Mouse (Mus musculus): Measurements from ENCODE around the gene Ckap2. TPM values are rescaled to one million over a fixed set of nuclear protein-coding genes. Genes with fewer than 3 reads are reported as not detected.

Gene Ckap2
- total and polyA plus RNA-seq, 3 experiments, result 0.11 to 0.29 (median 0.21) TPM

GRCm38 (mm10) chr8:22209012-22209411 is 23.4 kb upstream of the Ckap2 start:
- Histone ChIP-seq H3K79me2 (replicated peaks; ENCODE audit: control insufficient read depth, insufficient read depth, low read length) (no peaks in the 10 kb centered on the region), H3K9ac (ENCODE audit: low read depth, low read length) (no peak overlapping the region), H3K4me3 (no peak overlapping the region), H3K4me1 (ENCODE audit: control insufficient read depth, insufficient read depth, low read length) (peaks cover 2% of the 10 kb centered on the region; the same call in 1 of the 2 replicates), H3K27me3 (ENCODE audit: control insufficient read depth, insufficient read depth, low read length) (no peaks in the 10 kb centered on the region), H3K36me3 (ENCODE audit: control insufficient read depth, insufficient read depth, low read length) (peaks cover 4% of the 10 kb centered on the region), H3K27ac (peak overlapping the region; percentile 36)
- DNase-seq, result peak in 1 of 2 experiments; percentile 45
- intact Hi-C loops (cut with DNase I), result loop anchor here (2.0 kb wide), 1 partner anchor 20 kb away; no protein-coding TSS in a partner anchor
- TF ChIP-seq EP300 (IDR thresholded peaks at IDR 0.05; ENCODE audit: insufficient read depth, low read depth, low read length) (peak; percentile 84; the same call in 1 of the 2 replicates), POLR2A (IDR thresholded peaks at IDR 0.05; ENCODE audit: insufficient read depth, low read depth, low read length) (peak; percentile 34; the same call in 1 of the 2 replicates), CTCF (IDR thresholded peaks at IDR 0.05) (no peak)
- 23% methylated on average over 5 of the region's 5 CpGs for WGBS

- no peak for TF ChIP-seq EP300 (IDR thresholded peaks at IDR 0.05; ENCODE audit: insufficient read depth, low read depth, low read length)
- TF ChIP-seq CTCF (IDR thresholded peaks at IDR 0.05), result no peak
- no peak for TF ChIP-seq POLR2A (IDR thresholded peaks at IDR 0.05; ENCODE audit: insufficient read depth, low read depth, low read length)
- intact Hi-C loops (cut with DNase I), result no loop called here
- H3K36me3 ChIP-seq (ENCODE audit: control insufficient read depth, insufficient read depth, low read length), result peaks cover 4% of the 10 kb centered on the region
- H3K4me3 ChIP-seq, result no peak overlapping the region
- no peak overlapping the region for H3K9ac ChIP-seq (ENCODE audit: low read depth, low read length)
- no peaks in the 10 kb centered on the region for H3K79me2 ChIP-seq (replicated peaks; ENCODE audit: control insufficient read depth, insufficient read depth, low read length)
- 46% methylated on average over 4 of the region's 4 CpGs for WGBS
- H3K27me3 ChIP-seq (ENCODE audit: control insufficient read depth, insufficient read depth, low read length), result no peaks in the 10 kb centered on the region
- peaks cover 2% of the 10 kb centered on the region; the same call in 1 of the 2 replicates for H3K4me1 ChIP-seq (ENCODE audit: control insufficient read depth, insufficient read depth, low read length)
- H3K27ac ChIP-seq, result peak overlapping the region; percentile 26; the same call in 1 of the 2 replicates
- no peak for DNase-seq
Measured at GRCm38 (mm10) chr8:22207535-22207934, 21.9 kb upstream of the Ckap2 start.

- DNase-seq, result no peak
- Histone ChIP-seq H3K27ac (no peak overlapping the region), H3K36me3 (ENCODE audit: control insufficient read depth, insufficient read depth, low read length) (no peaks in the 10 kb centered on the region), H3K79me2 (replicated peaks; ENCODE audit: control insufficient read depth, insufficient read depth, low read length) (peaks cover 4% of the 10 kb centered on the region), H3K9ac (ENCODE audit: low read depth, low read length) (no peak overlapping the region), H3K27me3 (ENCODE audit: control insufficient read depth, insufficient read depth, low read length) (no peaks in the 10 kb centered on the region), H3K4me3 (no peak overlapping the region), H3K4me1 (ENCODE audit: control insufficient read depth, insufficient read depth, low read length) (no peaks in the 10 kb centered on the region; the same call in 1 of the 2 replicates)
- intact Hi-C loops (cut with DNase I), result loop anchor here (10.0 kb wide), 1 partner anchor 105 kb away; no protein-coding TSS in a partner anchor
- TF ChIP-seq EP300 (IDR thresholded peaks at IDR 0.05; ENCODE audit: insufficient read depth, low read depth, low read length) (no peak), POLR2A (IDR thresholded peaks at IDR 0.05; ENCODE audit: insufficient read depth, low read depth, low read length) (no peak), CTCF (IDR thresholded peaks at IDR 0.05) (peak; percentile 37)
- 97% methylated on average over 8 of the region's 8 CpGs for WGBS
Measured at GRCm38 (mm10) chr8:22199481-22199880, 13.9 kb upstream of the Ckap2 start.

GRCm38 (mm10) chr8:22197914-22198313 is 12.3 kb upstream of the Ckap2 start:
- peaks cover 6% of the 10 kb centered on the region for H3K79me2 ChIP-seq (replicated peaks; ENCODE audit: control insufficient read depth, insufficient read depth, low read length)
- no peak for TF ChIP-seq EP300 (IDR thresholded peaks at IDR 0.05; ENCODE audit: insufficient read depth, low read depth, low read length)
- DNase-seq, result no peak
- H3K4me1 ChIP-seq (ENCODE audit: control insufficient read depth, insufficient read depth, low read length), result no peaks in the 10 kb centered on the region; the same call in 1 of the 2 replicates
- intact Hi-C loops (cut with DNase I), result loop anchor here (10.0 kb wide), 1 partner anchor 107 kb away; no protein-coding TSS in a partner anchor
- H3K27me3 ChIP-seq (ENCODE audit: control insufficient read depth, insufficient read depth, low read length), result no peaks in the 10 kb centered on the region
- 88% methylated on average over 6 of the region's 6 CpGs for WGBS
- no peak overlapping the region for H3K27ac ChIP-seq
- no peak overlapping the region for H3K4me3 ChIP-seq
- H3K9ac ChIP-seq (ENCODE audit: low read depth, low read length), result no peak overlapping the region
- H3K36me3 ChIP-seq (ENCODE audit: control insufficient read depth, insufficient read depth, low read length), result 0 out of 2 replicates have a peak, but pooled peaks cover 2% of the 10 kb centered on the region

GRCm38 (mm10) chr8:22193432-22194010 is 7.9 kb upstream of the Ckap2 start:
- intact Hi-C loops (cut with DNase I), result loop anchor here (1.0 to 10.0 kb wide), 4 partner anchors 35 to 204 kb away; partner anchors contain the start of gene Slc25a15
- H3K4me3 ChIP-seq, result peak overlapping the region; percentile 81
- H3K9ac ChIP-seq (ENCODE audit: low read depth, low read length), result peak overlapping the region; percentile 99
- no peaks in the 10 kb centered on the region; the same call in 1 of the 2 replicates for H3K4me1 ChIP-seq (ENCODE audit: control insufficient read depth, insufficient read depth, low read length)
- peak overlapping the region; percentile 99 for H3K27ac ChIP-seq
- H3K79me2 ChIP-seq (replicated peaks; ENCODE audit: control insufficient read depth, insufficient read depth, low read length), result peaks cover 6% of the 10 kb centered on the region
- 0 out of 2 replicates have a peak, but pooled peaks cover 2% of the 10 kb centered on the region for H3K36me3 ChIP-seq (ENCODE audit: control insufficient read depth, insufficient read depth, low read length)
- no peak for TF ChIP-seq CTCF (IDR thresholded peaks at IDR 0.05)
- no peak for TF ChIP-seq POLR2A (IDR thresholded peaks at IDR 0.05; ENCODE audit: insufficient read depth, low read depth, low read length)
- no peak for TF ChIP-seq EP300 (IDR thresholded peaks at IDR 0.05; ENCODE audit: insufficient read depth, low read depth, low read length)
- WGBS, result 10% methylated on average over 12 of the region's 12 CpGs
- no peaks in the 10 kb centered on the region for H3K27me3 ChIP-seq (ENCODE audit: control insufficient read depth, insufficient read depth, low read length)
- no peak for DNase-seq

Data from heart, adult 2 months (tissue).